Mouse (Mus musculus): Measurements from ENCODE around the gene Ankrd13c. TPM values are rescaled to one million over a fixed set of nuclear protein-coding genes. Genes with fewer than 3 reads are reported as not detected.
A peak's percentile ranks its signal among the peaks of the same experiment; 100 is the strongest.

The Ankrd13c gene
- polyA plus RNA-seq, 1 experiment: 50.7 TPM

GRCm38 (mm10) chr3:157938585-157938984 is 8.5 kb upstream of the Ankrd13c start:
- Histone ChIP-seq H3K4me1 (ENCODE audit: control insufficient read depth, insufficient read depth, low read length) (no peaks in the 10 kb centered on the region), H3K4me3 (ENCODE audit: insufficient read depth, low read length) (no peak overlapping the region), H3K27ac (ENCODE audit: insufficient read depth, low read length) (no peak overlapping the region)
- TF ChIP-seq POLR2A (IDR thresholded peaks at IDR 0.05; ENCODE audit: extremely low read depth, insufficient read depth, low read length): no peak

- H3K27ac ChIP-seq (ENCODE audit: insufficient read depth, low read length): peak overlapping the region; percentile 5; the same call in 1 of the 2 replicates
- TF ChIP-seq POLR2A (IDR thresholded peaks at IDR 0.05; ENCODE audit: extremely low read depth, insufficient read depth, low read length): no peak
- TF ChIP-seq CTCF (IDR thresholded peaks at IDR 0.05; ENCODE audit: extremely low read depth, insufficient read depth, low read length): no peak
- H3K4me1 ChIP-seq (ENCODE audit: control insufficient read depth, insufficient read depth, low read length): no peaks in the 10 kb centered on the region
- H3K4me3 ChIP-seq (ENCODE audit: insufficient read depth, low read length): peak overlapping the region; percentile 64
Observed at GRCm38 (mm10) chr3:157947383-157948280, 593 bp downstream of the Ankrd13c start.

- no peak for TF ChIP-seq CTCF (IDR thresholded peaks at IDR 0.05; ENCODE audit: extremely low read depth, insufficient read depth, low read length)
- TF ChIP-seq POLR2A (IDR thresholded peaks at IDR 0.05; ENCODE audit: extremely low read depth, insufficient read depth, low read length): no peak
- Histone ChIP-seq H3K4me3 (ENCODE audit: insufficient read depth, low read length) (no peak overlapping the region), H3K4me1 (ENCODE audit: control insufficient read depth, insufficient read depth, low read length) (no peaks in the 10 kb centered on the region), H3K27ac (ENCODE audit: insufficient read depth, low read length) (no peak overlapping the region)
Observed at GRCm38 (mm10) chr3:157952716-157953115, 5.7 kb downstream of the Ankrd13c start.

GRCm38 (mm10) chr3:157955466-157955865 is 8.4 kb downstream of the Ankrd13c start:
- TF ChIP-seq CTCF (IDR thresholded peaks at IDR 0.05; ENCODE audit: extremely low read depth, insufficient read depth, low read length) (no peak), POLR2A (IDR thresholded peaks at IDR 0.05; ENCODE audit: extremely low read depth, insufficient read depth, low read length) (no peak)
- Histone ChIP-seq H3K27ac (ENCODE audit: insufficient read depth, low read length) (no peak overlapping the region), H3K4me3 (ENCODE audit: insufficient read depth, low read length) (no peak overlapping the region), H3K4me1 (ENCODE audit: control insufficient read depth, insufficient read depth, low read length) (no peaks in the 10 kb centered on the region)

GRCm38 (mm10) chr3:157956201-157956600 is 9.2 kb downstream of the Ankrd13c start:
- no peaks in the 10 kb centered on the region for H3K4me1 ChIP-seq (ENCODE audit: control insufficient read depth, insufficient read depth, low read length)
- TF ChIP-seq POLR2A (IDR thresholded peaks at IDR 0.05; ENCODE audit: extremely low read depth, insufficient read depth, low read length): no peak
- no peak for TF ChIP-seq CTCF (IDR thresholded peaks at IDR 0.05; ENCODE audit: extremely low read depth, insufficient read depth, low read length)
- no peak overlapping the region for H3K4me3 ChIP-seq (ENCODE audit: insufficient read depth, low read length)
- no peak overlapping the region for H3K27ac ChIP-seq (ENCODE audit: insufficient read depth, low read length)

GRCm38 (mm10) chr3:157957320-157957719 is 10.3 kb downstream of the Ankrd13c start:
- H3K27ac ChIP-seq (ENCODE audit: insufficient read depth, low read length): no peak overlapping the region
- H3K4me1 ChIP-seq (ENCODE audit: control insufficient read depth, insufficient read depth, low read length): no peaks in the 10 kb centered on the region
- no peak for TF ChIP-seq POLR2A (IDR thresholded peaks at IDR 0.05; ENCODE audit: extremely low read depth, insufficient read depth, low read length)
- TF ChIP-seq CTCF (IDR thresholded peaks at IDR 0.05; ENCODE audit: extremely low read depth, insufficient read depth, low read length): no peak
- H3K4me3 ChIP-seq (ENCODE audit: insufficient read depth, low read length): no peak overlapping the region

- Histone ChIP-seq H3K27ac (ENCODE audit: insufficient read depth, low read length) (no peak overlapping the region), H3K4me1 (ENCODE audit: control insufficient read depth, insufficient read depth, low read length) (no peaks in the 10 kb centered on the region), H3K4me3 (ENCODE audit: insufficient read depth, low read length) (no peak overlapping the region)
- TF ChIP-seq POLR2A (IDR thresholded peaks at IDR 0.05; ENCODE audit: extremely low read depth, insufficient read depth, low read length) (no peak), CTCF (IDR thresholded peaks at IDR 0.05; ENCODE audit: extremely low read depth, insufficient read depth, low read length) (no peak)
Observed at GRCm38 (mm10) chr3:157971151-157971550, 24.1 kb downstream of the Ankrd13c start.

- H3K4me3 ChIP-seq (ENCODE audit: insufficient read depth, low read length): no peak overlapping the region
- no peak overlapping the region for H3K27ac ChIP-seq (ENCODE audit: insufficient read depth, low read length)
- H3K4me1 ChIP-seq (ENCODE audit: control insufficient read depth, insufficient read depth, low read length): no peaks in the 10 kb centered on the region
- TF ChIP-seq CTCF (IDR thresholded peaks at IDR 0.05; ENCODE audit: extremely low read depth, insufficient read depth, low read length) (no peak), POLR2A (IDR thresholded peaks at IDR 0.05; ENCODE audit: extremely low read depth, insufficient read depth, low read length) (no peak)
Observed at GRCm38 (mm10) chr3:157973236-157973635, 26.2 kb downstream of the Ankrd13c start.

GRCm38 (mm10) chr3:157979619-157980018 is 32.6 kb downstream of the Ankrd13c start:
- Histone ChIP-seq H3K27ac (ENCODE audit: insufficient read depth, low read length) (no peak overlapping the region), H3K4me1 (ENCODE audit: control insufficient read depth, insufficient read depth, low read length) (no peaks in the 10 kb centered on the region), H3K4me3 (ENCODE audit: insufficient read depth, low read length) (no peak overlapping the region)
- TF ChIP-seq CTCF (IDR thresholded peaks at IDR 0.05; ENCODE audit: extremely low read depth, insufficient read depth, low read length) (no peak), POLR2A (IDR thresholded peaks at IDR 0.05; ENCODE audit: extremely low read depth, insufficient read depth, low read length) (no peak)

GRCm38 (mm10) chr3:157993322-157993721 is 46.3 kb downstream of the Ankrd13c start:
- H3K4me3 ChIP-seq (ENCODE audit: insufficient read depth, low read length): no peak overlapping the region
- H3K27ac ChIP-seq (ENCODE audit: insufficient read depth, low read length): no peak overlapping the region
- TF ChIP-seq POLR2A (IDR thresholded peaks at IDR 0.05; ENCODE audit: extremely low read depth, insufficient read depth, low read length): no peak
- TF ChIP-seq CTCF (IDR thresholded peaks at IDR 0.05; ENCODE audit: extremely low read depth, insufficient read depth, low read length): no peak
- no peaks in the 10 kb centered on the region for H3K4me1 ChIP-seq (ENCODE audit: control insufficient read depth, insufficient read depth, low read length)
